In the genomic region with DNA sequence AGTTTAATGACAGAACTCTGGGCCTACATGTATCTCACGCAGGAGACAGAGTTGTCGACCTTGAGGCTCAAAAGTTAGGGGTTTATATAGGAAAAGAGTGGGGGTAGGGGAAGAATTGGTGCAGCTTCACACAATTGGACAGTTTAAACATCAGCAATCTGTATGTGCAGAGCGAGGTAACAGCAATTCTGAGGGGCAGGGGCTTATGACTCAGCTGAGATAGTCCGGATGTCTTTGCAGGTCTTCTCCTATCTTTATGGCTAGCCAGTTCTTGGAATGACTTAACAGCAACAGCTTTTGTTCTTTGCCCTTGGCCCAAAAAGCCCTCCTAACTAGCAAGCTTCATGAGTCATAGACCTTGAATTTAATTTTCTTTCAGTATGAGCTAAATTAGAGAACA, we compare ENCODE assay signal across 35 mouse cellular contexts. TPM values are rescaled to one million over a fixed set of nuclear protein-coding genes. Genes with fewer than 3 reads are reported as not detected.
"Had no signal": no experiment of that assay in that cellular context is flagged by ENCODE, and none has a peak within 500 bp of the region (broad histone marks: within the 10 kb centered on the region; RNA-seq: fewer than 3 reads in every experiment).

No protein-coding gene starts in this region.

RNA-seq across cellular contexts. Expression of a gene that starts 28.8 kb away (rescaled TPM):
- total RNA-seq: heart, postnatal 10 days; heart, postnatal 14 days; heart, postnatal 25 days; heart, postnatal 36 days; heart, postnatal 4 days; hematopoietic stem cell, adult 5-6 weeks; hindbrain, postnatal 0 days; layer of hippocampus, adult 18-20 months; layer of hippocampus, adult 2 months; layer of hippocampus, postnatal 10 days; layer of hippocampus, postnatal 14 days; layer of hippocampus, postnatal 36 days; left cerebral cortex, adult 18-20 months; left cerebral cortex, adult 8-10 months had no signal
- polyA plus RNA-seq: heart, embryonic 13.5 days; heart, embryonic 14.5 days; heart, embryonic 15.5 days; heart, embryonic 16.5 days; heart, postnatal 0 days; hindbrain, embryonic 10.5 days; hindbrain, embryonic 11.5 days; hindbrain, embryonic 12.5 days; hindbrain, embryonic 13.5 days; hindbrain, embryonic 14.5 days; hindbrain, embryonic 15.5 days; hindbrain, embryonic 16.5 days; hindbrain, postnatal 0 days; intestine, embryonic 14.5 days; intestine, embryonic 15.5 days; intestine, embryonic 16.5 days; intestine, postnatal 0 days; kidney, embryonic 14.5 days; kidney, embryonic 15.5 days; kidney, embryonic 16.5 days; kidney, postnatal 0 days; large intestine, adult 2 months had no signal
